In genomic region chr14:57951089-57951488, GRCm38 (mm10) we compare ENCODE assay signal across 9 mouse cellular contexts. TPM values are rescaled to one million over a fixed set of nuclear protein-coding genes. Genes with fewer than 3 reads are reported as not detected.
DNase-seq lines count a peak whose midpoint lies in the region; ATAC-seq lines count a peak whose summit lies in the region.
"Had no signal": no experiment of that assay in that cellular context is flagged by ENCODE, and none has a peak within 500 bp of the region (broad histone marks: within the 10 kb centered on the region; RNA-seq: fewer than 3 reads in every experiment).

No protein-coding gene starts in this region.

- 32% methylated on average over 2 of the region's 2 CpGs for WGBS in heart, embryonic 12.5 days

- H3K4me2 ChIP-seq in heart, embryonic 12.5 days = no peak overlapping the region
- H3K4me2 ChIP-seq: limb, embryonic 13.5 days had no signal

- H3K4me1 ChIP-seq in heart, embryonic 12.5 days (replicated peaks) = peaks cover 15% of the 10 kb centered on the region
- H3K4me1 ChIP-seq: limb, embryonic 13.5 days had no signal

- peak; percentile 6 to 23 for DNase-seq in heart, adult 18-20 months
- peak; percentile 19 for DNase-seq in right cerebral cortex, postnatal 14 days
- no peak for DNase-seq in right cerebral cortex, postnatal 36 days (ENCODE audit: low spot score in 2 of 2)
- peak; percentile 43 for DNase-seq in adrenal gland, postnatal 14 days
- DNase-seq in kidney, postnatal 10 days = peak; percentile 63
- peak; percentile 18 for DNase-seq in telencephalon, adult 2 months (ENCODE audit: low read depth, low spot score)
- no peak for DNase-seq in ovary, adult 18-20 months (ENCODE audit: low spot score)

- peaks cover 28% of the 10 kb centered on the region for H3K36me3 ChIP-seq in heart, embryonic 12.5 days

- H3K4me3 ChIP-seq in heart, embryonic 12.5 days = no peak overlapping the region
- H3K4me3 ChIP-seq: limb, embryonic 13.5 days had no signal

- H3K27me3 ChIP-seq in heart, embryonic 12.5 days (replicated peaks) = no peaks in the 10 kb centered on the region
- H3K27me3 ChIP-seq: limb, embryonic 13.5 days had no signal

- no peak overlapping the region for H3K27ac ChIP-seq in heart, embryonic 12.5 days (ENCODE audit: poor library complexity, severe bottlenecking)
- H3K27ac ChIP-seq: limb, embryonic 13.5 days had no signal

- H3K9me3 ChIP-seq in heart, embryonic 12.5 days (replicated peaks) = no peaks in the 10 kb centered on the region
- H3K9me3 ChIP-seq: limb, embryonic 13.5 days had no signal

- no peak overlapping the region for H3K9ac ChIP-seq in heart, embryonic 12.5 days
- H3K9ac ChIP-seq: limb, embryonic 13.5 days had no signal

- ATAC-seq in heart, embryonic 12.5 days (ENCODE audit: insufficient number of reproducible peaks, low FRiP score) = no peak

RNA-seq across cellular contexts. Expression of gene Micu2, which starts 48.0 kb away (rescaled TPM):
- 10 to 100 TPM; 77.3 to 83.5 TPM for total RNA-seq in heart, adult 18-20 months (2021)
- 103 and 106 TPM in 2 replicates for polyA plus RNA-seq in heart, embryonic 12.5 days (2016; fragmentation: Nextera tagmentation; extraction: Ambion mirVana)
- total RNA-seq in adrenal gland, postnatal 14 days (2021) = 49.2 and 52.4 TPM in 2 replicates

Comparison
In these comparisons a context has a peak if more than half of its experiments do, and no peak if none do; other contexts are left out.
1. DNase-seq: peak in heart, adult 18-20 months (2 of 2), right cerebral cortex, postnatal 14 days (single experiment), adrenal gland, postnatal 14 days (single experiment), kidney, postnatal 10 days (single experiment) and telencephalon, adult 2 months (single experiment); none in right cerebral cortex, postnatal 36 days (0 of 2) and ovary, adult 18-20 months (single experiment).